Mouse (Mus musculus) kidney, adult 9 months (tissue): ENCODE data around the gene Cpm.

Experiments used
- DNase-seq: peaks from one replicate; pipeline ENCODE4 v3.0.0; 2022

Cpm gene

GRCm38 (mm10) chr10:117664208-117664925 lies 35.1 kb downstream of the Cpm start:
- no peak for DNase-seq

- no peak for DNase-seq
These were observed 35.6 kb downstream of the Cpm start for GRCm38 (mm10) chr10:117664926-117665209.

- no peak for DNase-seq
These were observed 36.3 kb downstream of the Cpm start for GRCm38 (mm10) chr10:117665376-117666275.

GRCm38 (mm10) chr10:117666361-117666760 lies 37.1 kb downstream of the Cpm start:
- no peak for DNase-seq

GRCm38 (mm10) chr10:117666947-117667630 lies 37.8 kb downstream of the Cpm start:
- DNase-seq, result no peak

- DNase-seq, result no peak
These were observed 38.6 kb downstream of the Cpm start for GRCm38 (mm10) chr10:117667663-117668507.

- DNase-seq, result no peak
These were observed 39.4 kb downstream of the Cpm start for GRCm38 (mm10) chr10:117668546-117669300.

GRCm38 (mm10) chr10:117669449-117670090 lies 40.3 kb downstream of the Cpm start:
- DNase-seq, result peak; percentile 40

- no peak for DNase-seq
These were observed 40.8 kb downstream of the Cpm start for GRCm38 (mm10) chr10:117670092-117670491.

GRCm38 (mm10) chr10:117670791-117671190 lies 41.5 kb downstream of the Cpm start:
- DNase-seq, result no peak

- DNase-seq, result no peak
These were observed 42.0 kb downstream of the Cpm start for GRCm38 (mm10) chr10:117671266-117671665.

GRCm38 (mm10) chr10:117671930-117672666 lies 42.8 kb downstream of the Cpm start:
- no peak for DNase-seq

- no peak for DNase-seq
These were observed 43.4 kb downstream of the Cpm start for GRCm38 (mm10) chr10:117672693-117673092.

GRCm38 (mm10) chr10:117673913-117674312 lies 44.6 kb downstream of the Cpm start:
- DNase-seq, result no peak

- no peak for DNase-seq
These were observed 45.2 kb downstream of the Cpm start for GRCm38 (mm10) chr10:117674359-117675019.

- DNase-seq, result peak; percentile 55
These were observed 46.1 kb downstream of the Cpm start for GRCm38 (mm10) chr10:117675096-117676035.

GRCm38 (mm10) chr10:117676036-117676643 lies 46.8 kb downstream of the Cpm start:
- DNase-seq, result no peak

- peak; percentile 51 for DNase-seq
These were observed 47.5 kb downstream of the Cpm start for GRCm38 (mm10) chr10:117676644-117677313.
